8 mouse cellular contexts compared by ENCODE assay signal in the genomic region with DNA sequence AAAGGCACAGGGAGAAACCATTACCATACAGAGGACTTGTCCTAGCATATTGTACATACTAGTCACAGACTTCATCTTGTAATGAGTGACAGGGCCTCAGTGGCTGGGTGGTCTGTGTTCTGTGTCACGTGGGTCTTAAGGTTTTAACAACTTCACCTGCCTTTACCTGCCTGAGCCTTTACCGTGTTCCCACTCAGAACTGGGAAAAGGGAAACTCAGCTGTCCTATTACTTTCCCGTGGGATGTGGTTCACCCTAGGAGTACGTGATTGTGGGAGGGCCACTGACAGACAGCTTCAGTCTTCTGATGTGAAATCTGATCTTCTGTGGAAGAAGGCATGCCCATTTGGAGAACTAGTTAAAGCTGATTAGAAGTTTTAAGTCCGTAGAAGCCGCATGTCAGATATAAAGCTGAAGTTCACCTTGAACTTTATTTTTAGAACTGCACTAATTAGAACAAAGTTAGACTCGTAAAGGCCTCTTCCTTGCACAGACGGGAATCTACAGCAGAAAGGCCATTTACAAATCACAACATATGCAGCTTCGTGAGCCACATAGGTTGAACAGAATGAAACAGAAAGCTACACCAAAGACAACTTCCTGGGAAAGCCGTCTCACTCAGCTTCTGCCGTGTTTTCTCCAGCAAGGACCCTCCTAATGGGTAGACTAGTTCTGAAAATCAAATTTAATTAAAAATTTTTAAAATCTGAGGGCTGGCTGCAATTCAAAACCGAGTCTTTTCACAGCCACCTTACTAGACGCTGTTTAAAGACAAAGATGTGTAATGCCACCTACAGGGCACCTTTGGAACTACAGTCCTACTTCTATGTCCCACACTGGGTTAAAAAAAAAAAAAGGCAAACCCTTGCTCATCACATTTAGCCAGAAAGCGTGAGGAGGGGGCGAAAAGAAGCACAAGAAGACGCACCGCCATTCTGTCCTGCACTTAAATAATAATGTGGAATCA. TPM values are rescaled to one million over a fixed set of nuclear protein-coding genes. Genes with fewer than 3 reads are reported as not detected.
DNase-seq lines count a peak whose midpoint lies in the region; ATAC-seq lines count a peak whose summit lies in the region.

No protein-coding gene starts in this region.

- H3K4me1 ChIP-seq in embryonic facial prominence, embryonic 14.5 days (ENCODE audit: control insufficient read depth, insufficient read depth, low read length), result no peaks in the 10 kb centered on the region; the same call in 1 of the 2 replicates
- H3K4me1 ChIP-seq in limb, embryonic 13.5 days, result peaks cover 10% of the 10 kb centered on the region
- peaks cover 5% of the 10 kb centered on the region; the same call in 1 of the 2 replicates for H3K4me1 ChIP-seq in midbrain, embryonic 15.5 days

- DNase-seq in CD4-positive, CD25-positive, alpha-beta regulatory T cell, adult 2 months (ENCODE audit: low read depth, low spot score), result peak; percentile 92
- DNase-seq in adrenal gland, postnatal 4 days (ENCODE audit: low spot score in 2 of 2), result peak; percentile 49 to 53
- DNase-seq in embryonic facial prominence, embryonic 14.5 days (ENCODE audit: low spot score), result peak; percentile 94
- peak; percentile 58 to 88 for DNase-seq in heart, adult 9 months (ENCODE audit: low spot score in 2 of 2)
- DNase-seq in kidney, adult 8-10 months, result peak; percentile 73 to 89
- DNase-seq in spleen, postnatal 4 days (ENCODE audit: low spot score in 2 of 2), result peak; percentile 76 to 89

- WGBS in embryonic facial prominence, embryonic 14.5 days, result 15% methylated on average over 17 of the region's 17 CpGs
- 17% methylated on average over 17 of the region's 17 CpGs for WGBS in limb, embryonic 13.5 days
- WGBS in midbrain, embryonic 15.5 days, result 26% methylated on average over 17 of the region's 17 CpGs

- no peaks in the 10 kb centered on the region for H3K27me3 ChIP-seq in embryonic facial prominence, embryonic 14.5 days (replicated peaks; ENCODE audit: control insufficient read depth, insufficient read depth, low read length)
- H3K27me3 ChIP-seq in limb, embryonic 13.5 days, result no peaks in the 10 kb centered on the region
- H3K27me3 ChIP-seq in midbrain, embryonic 15.5 days (replicated peaks), result no peaks in the 10 kb centered on the region

- peak overlapping the region; percentile 57 for H3K27ac ChIP-seq in embryonic facial prominence, embryonic 14.5 days (replicated peaks; ENCODE audit: low read depth, low read length)
- peak overlapping the region; percentile 61; the same call in 1 of the 2 replicates for H3K27ac ChIP-seq in limb, embryonic 13.5 days
- H3K27ac ChIP-seq in midbrain, embryonic 15.5 days, result no peak overlapping the region

- peak overlapping the region; percentile 36 for H3K4me3 ChIP-seq in embryonic facial prominence, embryonic 14.5 days (ENCODE audit: low read depth, low read length)
- H3K4me3 ChIP-seq in limb, embryonic 13.5 days, result peak overlapping the region; percentile 34
- H3K4me3 ChIP-seq in midbrain, embryonic 15.5 days, result 0 out of 2 replicates have a peak overlapping the region, but pooled peaks have one; percentile 7

- peaks cover 29% of the 10 kb centered on the region for H3K36me3 ChIP-seq in embryonic facial prominence, embryonic 14.5 days (ENCODE audit: control insufficient read depth, insufficient read depth, low read length)
- peaks cover 32% of the 10 kb centered on the region for H3K36me3 ChIP-seq in limb, embryonic 13.5 days
- peaks cover 16% of the 10 kb centered on the region for H3K36me3 ChIP-seq in midbrain, embryonic 15.5 days (replicated peaks)

- H3K4me2 ChIP-seq in embryonic facial prominence, embryonic 14.5 days (ENCODE audit: low read depth, low read length), result peak overlapping the region; percentile 51
- H3K4me2 ChIP-seq in limb, embryonic 13.5 days (replicated peaks), result peak overlapping the region; percentile 57
- H3K4me2 ChIP-seq in midbrain, embryonic 15.5 days, result peak overlapping the region; percentile 40

- H3K9ac ChIP-seq in embryonic facial prominence, embryonic 14.5 days (ENCODE audit: low read depth, low read length), result peak overlapping the region; percentile 54
- 0 out of 2 replicates have a peak overlapping the region, but pooled peaks have one; percentile 48 for H3K9ac ChIP-seq in limb, embryonic 13.5 days
- no peak overlapping the region for H3K9ac ChIP-seq in midbrain, embryonic 15.5 days

- no peaks in the 10 kb centered on the region for H3K9me3 ChIP-seq in embryonic facial prominence, embryonic 14.5 days (ENCODE audit: control insufficient read depth, low read length)
- H3K9me3 ChIP-seq in limb, embryonic 13.5 days, result no peaks in the 10 kb centered on the region
- H3K9me3 ChIP-seq in midbrain, embryonic 15.5 days, result no peaks in the 10 kb centered on the region

- peak; percentile 72 for ATAC-seq in embryonic facial prominence, embryonic 14.5 days (ENCODE audit: low read depth)
- ATAC-seq in limb, embryonic 13.5 days (ENCODE audit: low FRiP score, low read depth), result peak; percentile 81; the same call in 1 of the 2 replicates
- peak; percentile 76 for ATAC-seq in midbrain, embryonic 15.5 days (replicated peaks)

RNA-seq across cellular contexts. Expression of gene Vcpkmt, which starts 8.6 kb away (rescaled TPM):
- 10 to 100 TPM; 12.4 to 14.2 TPM for total RNA-seq in adrenal gland, postnatal 4 days (2021)
- polyA plus RNA-seq in embryonic facial prominence, embryonic 14.5 days (2014; fragmentation: Nextera tagmentation; extraction: Ambion mirVana), result 20.9 and 22.9 TPM in 2 replicates
- 32.1 and 34.0 TPM in 2 replicates for polyA plus RNA-seq in limb, embryonic 13.5 days (2015; fragmentation: Nextera tagmentation; extraction: Ambion mirVana)
- polyA plus RNA-seq in midbrain, embryonic 15.5 days (2015; fragmentation: Nextera tagmentation; extraction: Ambion mirVana), result 27.2 and 28.4 TPM in 2 replicates
